Mouse (Mus musculus) heart, adult 2 months (tissue): Measurements from ENCODE around the gene Grin2a.

Source experiments
- CTCF ChIP-seq: fragments of 200-600 bp; IDR thresholded peaks from 2 replicates; pipeline ENCODE4 v1.8.1; 2022; ENCODE audit warnings: antibody characterized with exemption, mild to moderate bottlenecking, moderate library complexity
- EP300 ChIP-seq: fragments of 200-500 bp; IDR thresholded peaks from 2 replicates; pipeline ENCODE4 v1.6.1; 2011; ENCODE audit warnings: low read depth, low read length, control low read depth; ENCODE audit not compliant: insufficient read depth
- POLR2A ChIP-seq: fragments of 200-500 bp; IDR thresholded peaks from 2 replicates; pipeline ENCODE4 v1.6.1; 2011; ENCODE audit warnings: mild to moderate bottlenecking, low read depth, low read length, control low read depth; ENCODE audit not compliant: insufficient read depth

DNA sequence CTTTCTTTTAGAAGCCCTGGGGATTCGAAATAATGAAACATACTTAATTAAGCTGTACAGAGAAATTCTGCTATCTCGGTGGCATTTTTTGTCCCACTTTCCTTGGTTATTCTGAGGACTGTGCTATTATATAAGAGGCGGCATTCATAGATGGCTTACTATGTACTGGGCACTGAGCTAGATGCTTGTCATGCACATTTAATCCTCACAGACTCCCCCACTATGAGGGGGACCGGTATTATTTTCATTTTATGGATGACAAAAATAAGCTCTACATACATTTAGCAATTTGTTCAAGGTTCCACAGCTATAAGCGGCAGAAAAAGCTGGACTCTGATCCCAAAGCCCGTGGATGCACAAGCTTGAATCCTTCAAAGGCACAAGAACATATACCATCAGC lies 256.7 kb downstream of the Grin2a start:
- no peak for TF ChIP-seq EP300
- no peak for TF ChIP-seq POLR2A
- no peak for TF ChIP-seq CTCF
